Mouse (Mus musculus) spleen, adult 2 months (tissue): ENCODE results near the gene Wwox.

Experiments
- CTCF ChIP-seq: fragments of 200-500 bp; IDR thresholded peaks from 2 replicates; pipeline ENCODE4 v1.5.1; 2011; ENCODE audit warnings: mild to moderate bottlenecking, inconsistent platforms; ENCODE audit not compliant: insufficient read depth, insufficient read length, insufficient replicate concordance; ENCODE audit errors: extremely low read depth
- POLR2A ChIP-seq: fragments of 200-500 bp; IDR thresholded peaks from 2 replicates; pipeline ENCODE4 v1.6.1; 2011; ENCODE audit warnings: low read depth, low read length, inconsistent platforms

- TF ChIP-seq POLR2A (no peak), CTCF (no peak)
Measured at GRCm38 (mm10) chr8:114688732-114689131, 249.3 kb downstream of the Wwox start.
